Comparison of ENCODE assay signal across 36 mouse cellular contexts in the genomic region with DNA sequence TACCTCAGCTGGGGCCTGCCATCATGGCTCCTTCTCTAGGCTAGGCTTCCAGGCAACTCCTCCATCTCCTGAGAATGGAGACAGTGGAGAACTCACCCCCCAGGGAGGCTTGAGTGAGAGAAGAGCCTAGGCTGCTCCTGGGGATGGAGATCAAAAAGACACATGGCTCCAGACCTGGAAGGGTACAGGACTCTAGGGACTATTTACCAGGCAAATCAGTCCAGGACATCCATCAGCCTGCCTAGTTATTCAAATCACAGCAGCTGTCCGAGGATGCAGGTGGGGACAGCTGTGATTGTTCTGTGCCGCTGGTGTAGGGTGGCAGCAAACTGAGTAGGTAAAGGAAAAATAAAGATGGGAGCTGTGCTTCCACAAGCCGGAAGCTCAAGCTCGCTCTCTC. TPM values are rescaled to one million over a fixed set of nuclear protein-coding genes. Genes with fewer than 3 reads are reported as not detected.
DNase-seq lines count a peak whose midpoint lies in the region; ATAC-seq and TF ChIP-seq lines count a peak whose summit lies in the region.
"Had no signal": no experiment of that assay in that cellular context is flagged by ENCODE, and none has a peak within 500 bp of the region (broad histone marks: within the 10 kb centered on the region; RNA-seq: fewer than 3 reads in every experiment).

Gene Ovol3, minus strand, starts transcription at position 101 of the 400 bp plus-strand sequence.

- intact Hi-C loops in gastrocnemius, adult 2 months (cut with DNase I) = no loop called here

- no peak within 1 kb of the TSS for H3K4me2 ChIP-seq in liver, postnatal 0 days (ENCODE audit: low read depth, low read length)
- H3K4me2 ChIP-seq: embryonic facial prominence, embryonic 13.5 days; forebrain, embryonic 13.5 days; heart, embryonic 11.5 days; hindbrain, embryonic 13.5 days; intestine, embryonic 15.5 days had no signal

- no peak for TF ChIP-seq POLR2A in liver, adult 2 months (IDR thresholded peaks at IDR 0.05; ENCODE audit: extremely low read depth, insufficient read depth, low read length)

- 90% methylated on average over 4 of the region's 4 CpGs for WGBS in liver, adult 2 months
- 79% methylated on average over 4 of the region's 4 CpGs for WGBS in liver, postnatal 0 days (ENCODE audit: insufficient replicate concordance)

- peak within 1 kb of the TSS; percentile 9; the same call in 1 of the 2 replicates for H3K27ac ChIP-seq in gastrocnemius, adult 2 months
- H3K27ac ChIP-seq in liver, adult 2 months (replicated peaks; ENCODE audit: insufficient read depth, low read depth, low read length) = peak within 1 kb of the TSS; percentile 37
- no peak within 1 kb of the TSS for H3K27ac ChIP-seq in liver, postnatal 0 days (ENCODE audit: low read depth)
- H3K27ac ChIP-seq: embryonic facial prominence, embryonic 10.5 days; embryonic facial prominence, embryonic 13.5 days; forebrain, embryonic 13.5 days; hindbrain, embryonic 10.5 days; hindbrain, embryonic 13.5 days; intestine, embryonic 15.5 days had no signal

- H3K9me3 ChIP-seq in liver, postnatal 0 days (ENCODE audit: low read length) = no peaks in the 10 kb centered on the region
- H3K9me3 ChIP-seq: embryonic facial prominence, embryonic 10.5 days; embryonic facial prominence, embryonic 13.5 days; forebrain, embryonic 13.5 days; hindbrain, embryonic 10.5 days; hindbrain, embryonic 13.5 days; intestine, embryonic 15.5 days had no signal

- DNase-seq in gastrocnemius, adult 2 months = no peak
- no peak for DNase-seq in gastrocnemius, adult 18-20 months (ENCODE audit: low spot score)
- no peak for DNase-seq in liver, adult 2 months (ENCODE audit: extremely low read depth, low read depth, low spot score)
- no peak for DNase-seq in liver, postnatal 0 days
- peak; percentile 20 for DNase-seq in A20 (ENCODE audit: low read depth, low spot score)
- no peak for DNase-seq in right cerebral cortex, adult 2 months (ENCODE audit: low spot score in 2 of 2)
- DNase-seq: adrenal gland, adult 8-10 months; adrenal gland, postnatal 25 days; cerebellum, adult 11-12 months; cerebellum, adult 8-10 months; cerebellum, postnatal 10 days; cerebellum, postnatal 36 days; embryo, embryonic 11 days; gastrocnemius, postnatal 10 days; gastrocnemius, postnatal 36 days had no signal

- no peak for ATAC-seq in liver, postnatal 0 days
- ATAC-seq: activated CD4-positive, CD25-positive, alpha-beta regulatory T cell, adult 4 months; CD4-positive, CD25-positive, alpha-beta regulatory T cell, adult 4 months; forebrain, embryonic 13.5 days; forebrain, embryonic 16.5 days; hindbrain, embryonic 16.5 days; intestine, embryonic 15.5 days had no signal

- H3K4me1 ChIP-seq in liver, adult 2 months (ENCODE audit: control insufficient read depth, insufficient read depth, low read length) = peaks cover 13% of the 10 kb centered on the region
- peaks cover 8% of the 10 kb centered on the region; the same call in 1 of the 2 replicates for H3K4me1 ChIP-seq in liver, postnatal 0 days (ENCODE audit: insufficient read depth)

- no peaks in the 10 kb centered on the region for H3K27me3 ChIP-seq in liver, adult 2 months (ENCODE audit: control insufficient read depth, insufficient read depth, low read length)
- no peaks in the 10 kb centered on the region for H3K27me3 ChIP-seq in liver, postnatal 0 days (ENCODE audit: insufficient read depth, low read length)
- H3K27me3 ChIP-seq: embryonic facial prominence, embryonic 13.5 days; forebrain, embryonic 13.5 days; hindbrain, embryonic 13.5 days; intestine, embryonic 15.5 days had no signal

- H3K36me3 ChIP-seq in liver, adult 2 months (ENCODE audit: control insufficient read depth, insufficient read depth, low read length) = no peaks in the 10 kb centered on the region
- 0 out of 2 replicates have a peak, but pooled peaks cover 3% of the 10 kb centered on the region for H3K36me3 ChIP-seq in liver, postnatal 0 days (replicated peaks; ENCODE audit: insufficient read depth, low read length)

- no peaks in the 10 kb centered on the region for H3K79me2 ChIP-seq in liver, adult 2 months (ENCODE audit: control insufficient read depth, insufficient read depth, low read length)

- TF ChIP-seq CTCF in gastrocnemius, adult 2 months (IDR thresholded peaks at IDR 0.05) = no peak
- TF ChIP-seq CTCF in liver, adult 2 months (IDR thresholded peaks at IDR 0.05; ENCODE audit: low read depth, low read length) = no peak
- no peak for TF ChIP-seq CTCF in liver, postnatal 0 days (IDR thresholded peaks at IDR 0.05; ENCODE audit: low read depth)

- no peak within 1 kb of the TSS for H3K4me3 ChIP-seq in gastrocnemius, adult 2 months
- no peak within 1 kb of the TSS for H3K4me3 ChIP-seq in liver, adult 2 months (ENCODE audit: insufficient read depth, low read depth, low read length)
- H3K4me3 ChIP-seq in liver, postnatal 0 days (ENCODE audit: low read depth, low read length) = no peak within 1 kb of the TSS
- H3K4me3 ChIP-seq: embryonic facial prominence, embryonic 10.5 days; embryonic facial prominence, embryonic 13.5 days; erythroblast, embryonic 14.5 days; forebrain, embryonic 13.5 days; hindbrain, embryonic 10.5 days; hindbrain, embryonic 13.5 days; intestine, embryonic 15.5 days had no signal

- no peak for TF ChIP-seq EP300 in liver, postnatal 0 days (IDR thresholded peaks at IDR 0.05; ENCODE audit: low read depth)

- H3K9ac ChIP-seq in liver, adult 2 months (ENCODE audit: low read depth, low read length) = no peak within 1 kb of the TSS
- no peak within 1 kb of the TSS for H3K9ac ChIP-seq in liver, postnatal 0 days (replicated peaks)
- H3K9ac ChIP-seq: embryonic facial prominence, embryonic 13.5 days; forebrain, embryonic 13.5 days; hindbrain, embryonic 13.5 days; intestine, embryonic 15.5 days had no signal

RNA-seq across cellular contexts. Expression of gene Ovol3, which starts in this region (rescaled TPM):
- total RNA-seq in gastrocnemius, adult 2 months (2021) = not detected
- not detected for total RNA-seq in gastrocnemius, adult 18-20 months (2021)
- not detected in 2 replicates for total RNA-seq in liver, adult 2 months (2014; rRNA removed)
- 0.94 and 1.0 TPM in 2 replicates for polyA plus RNA-seq in liver, adult 2 months (2012; rRNA removed)
- not detected in 2 replicates for polyA plus RNA-seq in liver, postnatal 0 days (2015; fragmentation: Nextera tagmentation; extraction: Ambion mirVana)
- total RNA-seq: adrenal gland, adult 8-10 months; adrenal gland, postnatal 25 days; ES-E14; gastrocnemius, postnatal 36 days; granulocyte monocyte progenitor cell, adult 5-6 weeks; heart, adult 8-10 months; heart, postnatal 25 days had no signal
- polyA plus RNA-seq: activated CD4-positive, CD25-positive, alpha-beta regulatory T cell, adult 4 months; C2C12; CD4-positive, CD25-positive, alpha-beta regulatory T cell, adult 4 months; cortical plate, adult 2 months; embryonic facial prominence, embryonic 10.5 days; erythroblast, embryonic 14.5 days; forebrain, embryonic 13.5 days; forebrain, embryonic 16.5 days; frontal cortex, adult 2 months; heart, embryonic 11.5 days; heart, embryonic 14.5 days; heart, postnatal 0 days; hindbrain, embryonic 10.5 days; hindbrain, embryonic 13.5 days; hindbrain, embryonic 16.5 days; intestine, embryonic 15.5 days had no signal
